Mouse (Mus musculus) brain, embryonic 18.5 days (tissue): ENCODE measurements around the gene Gpr135.
"Not testable (repeated sequence)": the region's sequence is repeated elsewhere in the genome, so short reads cannot be mapped to it uniquely, and the experiment has no call there.

Experiments
- DNase-seq: peaks from one replicate; pipeline ENCODE4 v3.0.0-alpha.2; 2012; ENCODE audit warnings: low read depth, low spot score

Gene Gpr135

GRCm38 (mm10) chr12:72053303-72053702 is 17.6 kb downstream of the Gpr135 start:
- no peak for DNase-seq

- no peak for DNase-seq
Observed at GRCm38 (mm10) chr12:72052571-72052970, 18.4 kb downstream of the Gpr135 start.

DNA sequence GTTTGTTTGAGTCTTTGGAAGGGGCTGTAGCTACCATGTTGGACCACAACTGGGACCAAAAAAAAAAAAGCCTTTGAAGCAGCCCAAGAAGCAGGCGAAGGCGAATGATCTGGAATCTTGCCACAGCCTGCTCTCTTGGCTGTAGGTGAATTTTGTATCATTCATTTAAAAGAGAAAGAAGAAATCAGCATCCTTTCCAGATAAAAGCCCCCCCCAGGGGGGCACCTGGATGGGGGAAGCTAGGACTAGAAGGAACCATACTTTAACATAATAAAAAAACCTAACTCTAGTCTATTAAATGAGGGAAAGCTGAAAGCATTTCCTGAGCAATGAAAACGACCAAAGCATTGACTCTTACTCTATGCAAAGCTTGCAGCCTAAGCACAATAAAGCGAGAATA is 20.1 kb downstream of the Gpr135 start:
- DNase-seq, result no peak

DNA sequence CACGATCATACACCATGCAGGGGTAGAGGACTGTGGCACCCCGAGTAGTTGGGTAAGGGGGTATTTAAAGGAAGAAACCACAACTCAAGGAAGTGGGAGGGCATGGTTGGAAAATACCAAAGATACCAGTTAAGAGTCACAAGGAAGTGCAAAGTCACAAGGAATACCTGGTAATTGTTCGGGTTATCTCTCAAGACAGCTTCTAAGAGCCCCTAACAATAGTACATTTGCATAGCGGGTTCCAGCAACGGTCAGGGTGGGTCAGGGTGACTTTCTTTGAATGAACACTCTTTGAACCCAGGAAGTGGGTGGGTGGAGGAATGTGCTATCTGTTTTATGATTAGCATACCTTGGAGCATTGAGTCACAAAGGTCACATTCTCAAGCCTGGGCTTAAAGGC is 20.8 kb downstream of the Gpr135 start:
- not testable (repeated sequence) for DNase-seq

DNA sequence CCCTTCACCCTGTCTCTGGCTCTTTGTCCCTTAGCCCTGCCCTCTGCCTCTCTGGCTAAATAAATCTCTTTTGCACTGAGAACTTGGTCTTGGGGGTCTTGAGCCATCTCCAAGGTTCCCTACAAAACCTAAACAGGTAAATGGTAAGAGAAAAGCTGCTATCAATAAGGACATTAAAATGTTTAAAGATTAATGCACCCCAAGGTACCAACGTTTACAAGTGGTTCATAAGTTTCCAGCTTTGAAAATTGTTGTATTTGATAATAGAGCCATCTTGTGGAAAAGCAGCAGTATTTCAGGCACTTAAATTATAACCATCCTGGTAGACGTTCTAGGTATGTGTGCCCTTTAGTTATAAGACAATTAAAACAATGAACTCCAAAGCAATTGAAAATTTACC is 23.4 kb downstream of the Gpr135 start:
- no peak for DNase-seq

GRCm38 (mm10) chr12:72041238-72041637 is 29.7 kb downstream of the Gpr135 start:
- DNase-seq, result no peak

- DNase-seq, result no peak
Observed at GRCm38 (mm10) chr12:72039501-72039900, 31.4 kb downstream of the Gpr135 start.

- DNase-seq, result no peak
Observed at GRCm38 (mm10) chr12:72038866-72039265, 32.1 kb downstream of the Gpr135 start.

DNA sequence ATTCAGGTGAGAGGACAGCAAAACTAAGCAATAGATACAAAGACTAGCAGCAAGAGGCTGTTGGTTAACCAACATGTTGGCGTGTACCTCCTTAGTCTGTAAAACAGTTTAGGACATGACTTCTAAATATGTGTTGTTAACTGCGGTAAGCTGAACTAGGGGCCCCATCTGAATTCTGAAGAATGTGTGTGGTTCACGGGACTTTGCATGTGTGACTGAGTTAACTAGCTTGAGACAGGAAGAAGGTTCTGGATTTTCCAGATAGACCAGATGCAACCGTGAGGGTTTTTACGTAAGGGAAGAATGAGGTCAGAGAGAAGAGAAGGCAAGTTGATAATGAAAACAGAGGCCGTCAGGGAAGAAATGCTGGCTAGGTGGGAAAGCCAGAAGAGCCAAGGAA is 33.9 kb downstream of the Gpr135 start:
- no peak for DNase-seq

DNA sequence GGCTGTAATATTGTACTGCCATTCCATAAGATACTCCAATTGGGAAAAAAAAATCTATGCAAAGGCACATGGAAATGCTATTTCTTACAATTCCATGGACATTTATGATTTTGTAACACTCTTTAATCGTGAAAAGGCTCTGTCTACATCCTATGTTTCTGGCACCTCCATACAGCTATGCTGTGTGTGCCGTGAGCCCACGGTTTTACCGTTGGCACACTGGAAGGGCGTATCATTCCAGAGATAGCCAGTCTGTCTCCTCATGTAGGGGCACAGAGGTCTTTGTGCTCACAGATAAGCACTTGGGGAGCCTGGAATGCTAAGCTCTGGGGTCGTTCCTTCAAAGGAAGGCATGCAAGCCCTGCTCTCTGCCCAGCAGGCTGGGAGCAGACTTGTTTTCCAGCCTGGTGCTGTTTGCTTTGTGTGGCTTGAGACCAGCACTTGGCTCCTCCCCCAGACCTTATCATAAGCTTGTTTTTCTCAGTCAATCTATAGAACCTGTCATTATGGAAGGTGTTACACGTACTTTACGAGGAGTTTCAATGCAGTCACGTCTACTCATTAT is 34.7 kb downstream of the Gpr135 start:
- DNase-seq, result no peak

DNA sequence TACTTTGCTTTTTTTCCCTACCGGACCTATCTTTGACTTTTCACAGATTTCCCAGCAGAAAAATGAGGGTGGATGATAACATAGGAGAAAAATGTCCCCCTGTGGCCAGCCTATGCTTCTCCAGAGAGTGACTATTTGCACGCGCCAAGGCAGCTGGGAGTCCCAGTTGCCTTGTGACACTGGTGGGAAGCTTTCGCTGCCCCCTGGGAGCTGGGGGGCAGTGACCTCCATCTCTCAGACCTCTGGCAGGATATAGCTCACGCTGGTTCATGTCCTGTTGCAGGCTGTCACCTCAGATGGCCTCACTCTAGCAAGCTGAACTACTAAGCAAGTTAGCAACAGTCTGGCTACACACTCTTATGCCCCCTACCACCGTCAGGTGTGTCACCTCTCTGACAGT is 39.1 kb downstream of the Gpr135 start:
- DNase-seq, result no peak

GRCm38 (mm10) chr12:72031171-72031570 is 39.8 kb downstream of the Gpr135 start:
- DNase-seq, result no peak

DNA sequence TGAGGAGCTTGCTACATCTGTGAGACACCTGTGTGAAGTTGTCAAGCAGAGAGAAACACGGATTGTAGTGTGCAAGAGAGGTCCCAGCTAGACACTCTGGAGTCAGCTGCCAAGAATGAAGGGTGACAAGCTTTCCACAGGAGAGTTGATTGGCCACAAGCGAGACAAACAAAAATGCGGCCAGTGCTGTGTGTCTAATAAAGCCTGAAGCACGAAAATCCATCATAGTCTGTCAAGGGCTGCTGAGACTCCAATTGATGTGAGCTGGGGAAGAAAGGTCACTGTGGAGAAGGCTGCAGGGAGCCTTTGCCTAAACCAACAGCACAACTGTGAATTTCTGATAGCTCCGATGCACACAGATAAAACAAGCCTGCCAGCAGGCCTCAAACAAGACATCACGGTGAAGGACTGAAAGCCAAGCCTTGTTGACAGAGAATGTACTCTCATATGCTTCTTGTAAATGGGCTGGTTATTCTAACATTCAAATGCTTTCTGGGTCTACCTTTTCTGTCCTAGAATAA is 45.6 kb downstream of the Gpr135 start:
- no peak for DNase-seq

- DNase-seq, result no peak
Observed at GRCm38 (mm10) chr12:72023572-72023971, 47.4 kb downstream of the Gpr135 start.

GRCm38 (mm10) chr12:72022790-72023189 is 48.1 kb downstream of the Gpr135 start:
- DNase-seq, result no peak

DNA sequence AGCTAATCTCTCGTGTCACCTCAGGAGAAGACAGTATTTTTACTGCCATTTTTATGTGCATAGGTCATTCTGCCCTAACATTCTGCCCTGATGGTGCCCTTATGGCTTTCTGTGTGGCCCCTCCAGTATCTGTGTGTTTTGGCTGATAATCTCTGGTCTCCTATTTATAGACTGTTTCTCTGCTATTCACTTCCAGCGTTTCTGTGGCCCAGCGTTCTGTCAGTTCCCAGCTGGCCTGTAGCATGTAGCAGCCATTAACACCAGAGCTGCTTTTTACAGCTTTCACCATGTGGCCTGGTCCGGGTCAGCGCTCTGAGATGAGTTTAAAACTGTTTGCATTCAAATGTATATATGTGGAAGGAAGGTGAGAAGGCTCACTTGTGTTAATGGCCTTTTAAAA is 49.4 kb downstream of the Gpr135 start:
- DNase-seq, result no peak

DNA sequence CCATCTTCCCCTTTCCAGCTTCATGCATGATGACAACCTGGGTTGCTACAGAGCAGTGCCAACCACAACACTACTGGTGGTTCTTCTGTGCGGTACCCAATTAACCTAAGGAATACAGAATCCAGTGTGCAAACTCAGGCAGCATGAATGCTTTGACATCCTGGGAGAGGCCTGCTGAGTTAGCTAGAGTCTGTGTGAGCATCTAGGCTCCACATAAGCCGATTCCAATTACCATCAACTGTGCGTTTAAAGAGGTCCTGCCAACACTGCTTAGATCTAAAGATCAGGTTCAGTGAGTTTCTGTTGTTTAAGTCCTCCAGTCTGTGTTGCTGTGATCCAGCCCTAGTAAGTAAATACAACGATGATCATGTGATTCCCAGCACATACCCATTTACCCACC is 50.6 kb downstream of the Gpr135 start:
- no peak for DNase-seq
